Mouse (Mus musculus) cerebellum, adult 18-20 months (tissue): ENCODE measurements around the gene Slc10a7.
"Not testable (repeated sequence)": the region's sequence is repeated elsewhere in the genome, so short reads cannot be mapped to it uniquely, and the experiment has no call there.

Source experiments
- DNase-seq, 2 experiments: peaks; one replicate each; pipeline ENCODE4 v3.0.0; 2021

The Slc10a7 gene

DNA sequence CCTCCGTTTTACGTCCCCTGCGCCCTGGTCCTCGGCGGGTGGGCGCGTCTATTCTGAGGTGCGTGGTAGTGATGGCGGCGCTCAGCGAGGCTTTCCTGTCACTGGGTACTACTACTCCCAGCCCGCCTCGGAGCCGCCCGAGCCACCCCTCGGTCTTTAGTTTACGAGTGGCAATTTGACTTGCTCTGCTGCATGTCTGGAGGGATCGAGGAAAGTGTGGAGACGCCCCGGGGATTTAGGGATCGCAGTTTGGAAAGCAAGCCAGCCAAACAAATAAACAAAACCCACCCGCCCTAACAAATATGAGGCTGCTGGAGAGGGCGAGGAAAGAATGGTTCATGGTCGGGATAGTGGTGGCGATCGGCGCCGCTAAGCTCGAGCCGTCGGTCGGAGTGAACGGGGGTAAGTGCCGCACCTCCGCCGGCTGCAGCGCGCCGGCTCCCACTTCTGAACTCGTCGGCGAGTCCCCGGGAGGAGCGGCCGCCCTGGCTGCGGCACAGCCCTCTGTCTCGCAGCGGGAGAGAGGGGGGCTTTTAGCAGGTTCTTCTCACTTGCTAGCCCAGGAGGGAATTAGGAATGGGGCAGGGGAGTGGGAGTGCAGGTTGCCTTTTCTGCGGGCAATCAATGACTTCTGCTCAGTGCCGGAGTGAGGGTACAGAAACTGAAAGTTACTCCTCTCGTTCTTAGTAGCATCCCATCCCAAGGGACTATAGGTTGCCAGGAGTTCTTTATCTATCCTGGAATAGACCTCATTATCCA, at the start of gene Slc10a7:
TSS of gene Slc10a7 (plus strand) at position 74 of the 759 bp plus-strand sequence.
- DNase-seq = peak; percentile 87 to 90

DNA sequence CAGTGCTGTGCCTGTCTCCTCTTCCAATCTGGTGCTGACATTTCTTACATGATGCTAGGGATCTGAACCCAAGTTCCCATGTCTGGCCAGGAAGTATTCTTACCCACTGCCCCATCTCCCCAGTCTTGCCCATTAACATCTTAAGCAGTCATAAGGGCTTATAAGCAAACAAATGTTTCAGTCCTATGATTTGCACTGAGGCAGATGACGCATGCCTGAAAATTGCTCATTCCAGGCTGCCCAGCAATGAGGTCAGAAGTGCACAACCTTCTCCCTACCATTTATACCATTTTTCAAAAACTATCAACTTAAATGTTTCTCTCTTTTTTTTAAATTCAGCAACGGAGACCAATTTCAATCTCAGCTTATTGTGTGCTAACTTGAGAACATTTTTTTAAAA, 45.2 kb upstream of the Slc10a7 start:
- DNase-seq = no peak

DNA sequence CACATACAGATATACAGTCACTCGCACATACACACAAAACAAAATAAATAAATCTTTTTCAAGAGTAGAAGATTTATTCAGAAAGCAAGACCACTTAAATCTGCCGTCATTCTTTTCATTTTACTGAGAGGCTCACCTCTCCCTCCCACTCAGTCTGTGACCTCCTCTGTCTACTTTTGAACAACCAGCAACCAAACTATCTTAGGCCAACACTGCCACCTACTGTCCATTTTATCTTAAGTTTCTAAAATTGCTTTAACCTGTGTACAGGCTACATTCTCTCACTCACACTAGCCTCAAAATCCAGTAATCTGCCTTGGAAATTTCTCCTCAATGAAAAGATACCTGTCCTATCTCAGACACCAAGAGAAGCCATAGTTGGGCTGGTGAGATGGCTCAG, 41.3 kb upstream of the Slc10a7 start:
- no peak for DNase-seq

DNA sequence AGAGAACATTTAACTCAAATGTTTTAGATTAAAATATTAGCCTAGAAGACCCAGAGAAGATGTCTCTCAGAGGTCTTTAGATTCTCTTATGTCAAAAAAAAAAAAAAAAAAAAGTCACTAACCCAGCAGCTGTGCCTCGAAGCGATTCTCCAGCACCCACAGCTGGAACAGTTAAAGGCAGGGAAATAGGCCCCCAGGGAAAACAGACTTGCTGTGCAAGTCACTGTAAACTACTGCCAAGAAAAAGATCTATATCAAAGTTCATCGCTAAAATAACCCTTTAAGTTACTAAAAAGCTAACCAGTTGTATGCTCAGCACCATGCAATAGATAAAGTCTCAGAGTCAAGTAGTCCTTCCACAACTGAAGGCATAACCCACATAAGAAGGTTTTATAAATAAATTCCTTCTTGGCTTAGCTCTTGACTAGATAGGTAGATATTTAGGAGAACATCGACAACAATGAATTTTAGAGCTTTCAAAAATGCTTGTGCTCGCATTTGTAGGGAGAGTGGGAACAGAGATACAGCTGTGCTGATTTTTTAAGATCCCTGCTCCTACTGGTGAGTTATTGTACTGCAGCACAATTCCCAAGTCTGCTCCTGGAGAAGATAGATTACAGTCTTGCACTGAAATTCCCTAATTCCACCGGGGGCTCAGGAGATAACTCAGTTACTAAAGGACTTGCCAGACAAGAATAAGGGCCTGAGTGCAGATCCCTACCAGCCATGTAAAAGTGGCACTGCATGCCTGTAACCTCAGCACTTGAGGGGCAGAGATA, 31.9 kb upstream of the Slc10a7 start:
- DNase-seq = no peak

DNA sequence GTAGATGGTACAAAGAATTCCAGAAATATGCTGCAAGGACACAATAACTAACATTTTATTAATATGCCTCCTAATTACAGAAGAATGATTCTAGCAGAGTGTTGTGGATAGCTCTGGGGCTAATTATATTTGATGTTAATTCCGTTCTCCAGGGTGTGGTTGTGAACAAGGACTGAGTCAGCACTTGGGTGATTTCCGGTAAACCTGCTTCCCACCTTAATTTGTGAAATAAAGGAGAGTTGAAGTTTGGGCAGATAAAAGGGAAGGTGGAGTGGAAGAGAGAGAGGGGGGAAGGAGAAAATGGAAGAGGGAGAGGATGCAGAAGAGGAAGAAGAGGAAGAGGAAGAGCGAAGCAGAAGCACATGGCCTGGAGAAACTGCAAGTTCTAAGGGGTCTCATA, 19.4 kb upstream of the Slc10a7 start:
- DNase-seq = no peak

DNA sequence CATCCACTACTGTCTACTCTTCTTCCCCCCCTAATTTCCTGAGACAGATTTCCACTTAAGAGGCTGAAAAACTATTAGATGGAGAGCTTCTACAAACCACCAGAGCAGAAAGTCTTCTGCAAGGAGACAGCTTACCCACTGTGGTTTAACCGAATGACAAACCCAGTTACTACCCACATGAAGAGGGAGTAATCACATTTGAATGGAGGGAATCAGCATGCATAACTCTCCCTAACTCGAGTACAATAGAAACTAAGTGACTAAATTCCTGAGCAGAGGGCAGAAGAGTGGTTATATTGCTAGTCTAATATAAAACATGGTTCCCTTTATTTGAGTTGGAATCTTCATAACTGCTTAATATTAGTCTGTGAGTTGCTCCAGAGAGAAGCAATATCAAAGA, 16.1 kb upstream of the Slc10a7 start:
- no peak for DNase-seq

DNA sequence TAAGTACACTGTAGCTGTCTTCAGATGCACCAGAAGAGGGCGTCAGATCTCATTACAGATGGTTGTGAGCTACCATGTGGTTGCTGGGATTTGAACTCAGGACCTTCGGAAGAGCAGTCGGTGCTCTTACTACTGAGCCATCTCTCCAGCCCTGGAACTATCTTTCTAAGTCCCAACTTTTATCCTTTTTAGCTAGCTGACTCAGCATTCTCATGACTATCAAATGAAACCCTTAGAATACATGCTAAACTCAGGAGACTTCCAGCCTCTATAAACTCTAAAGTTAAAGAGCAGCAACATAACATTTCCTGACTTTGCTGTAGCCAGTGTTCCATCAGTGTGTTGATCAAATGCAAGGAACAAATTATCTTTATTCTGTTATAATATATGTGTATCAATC, 12.9 kb upstream of the Slc10a7 start:
- not testable (repeated sequence) for DNase-seq

DNA sequence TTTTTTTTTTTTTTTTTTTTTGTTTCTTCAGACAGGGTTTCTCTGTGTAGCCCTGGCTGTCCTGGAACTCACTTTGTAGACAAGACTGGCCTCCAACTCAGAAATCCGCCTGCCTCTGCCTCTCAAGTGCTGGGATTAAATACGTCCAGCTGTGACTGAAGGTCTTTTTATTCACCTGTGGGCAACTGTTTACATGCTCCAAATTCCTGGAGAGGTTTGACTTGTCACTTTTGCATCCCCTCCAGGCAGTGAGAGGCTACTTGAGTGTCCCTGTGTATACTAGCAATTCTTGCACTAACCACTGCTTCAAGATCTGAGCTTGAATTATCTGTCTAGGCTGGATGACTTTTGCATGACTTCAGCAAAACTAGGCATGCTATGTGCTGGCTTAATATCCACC, 6.4 kb upstream of the Slc10a7 start:
- no peak for DNase-seq

DNA sequence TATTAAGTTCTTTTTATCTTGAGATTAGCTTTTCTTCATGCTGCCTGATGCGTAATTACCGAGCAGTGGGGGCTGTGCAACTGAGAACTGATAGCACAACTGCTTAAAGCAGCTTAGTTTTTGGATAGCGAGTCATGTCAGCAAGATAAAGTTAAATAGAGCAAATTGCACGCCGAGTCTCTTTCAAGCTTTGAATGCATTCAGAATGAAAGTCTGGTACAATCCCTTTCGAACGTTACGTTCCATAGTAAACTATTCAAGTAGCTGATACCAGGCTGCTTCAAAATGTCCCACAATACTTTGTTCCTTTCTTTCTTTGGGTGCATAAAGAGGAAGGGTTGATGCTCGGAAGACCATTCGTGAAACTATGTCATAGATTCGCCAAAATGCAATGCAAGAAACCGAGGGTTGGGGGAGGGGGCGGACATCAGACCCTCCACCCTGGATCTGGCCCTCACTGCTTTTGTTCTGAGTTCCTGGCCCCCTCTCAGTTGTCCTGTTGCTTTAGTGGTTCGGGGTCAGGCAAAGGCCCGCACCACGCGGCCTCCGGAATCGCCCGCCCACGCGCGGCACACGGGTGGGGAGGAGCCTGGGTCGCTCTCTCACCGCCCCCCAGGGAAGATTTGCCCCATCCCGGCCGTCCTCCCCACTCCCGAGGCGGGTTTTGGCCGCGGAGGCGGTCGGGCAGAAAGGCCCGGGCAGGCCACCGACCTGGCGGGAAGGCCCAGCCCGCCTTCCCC, 997 bp upstream of the Slc10a7 start:
- peak; percentile 10 to 56 for DNase-seq

DNA sequence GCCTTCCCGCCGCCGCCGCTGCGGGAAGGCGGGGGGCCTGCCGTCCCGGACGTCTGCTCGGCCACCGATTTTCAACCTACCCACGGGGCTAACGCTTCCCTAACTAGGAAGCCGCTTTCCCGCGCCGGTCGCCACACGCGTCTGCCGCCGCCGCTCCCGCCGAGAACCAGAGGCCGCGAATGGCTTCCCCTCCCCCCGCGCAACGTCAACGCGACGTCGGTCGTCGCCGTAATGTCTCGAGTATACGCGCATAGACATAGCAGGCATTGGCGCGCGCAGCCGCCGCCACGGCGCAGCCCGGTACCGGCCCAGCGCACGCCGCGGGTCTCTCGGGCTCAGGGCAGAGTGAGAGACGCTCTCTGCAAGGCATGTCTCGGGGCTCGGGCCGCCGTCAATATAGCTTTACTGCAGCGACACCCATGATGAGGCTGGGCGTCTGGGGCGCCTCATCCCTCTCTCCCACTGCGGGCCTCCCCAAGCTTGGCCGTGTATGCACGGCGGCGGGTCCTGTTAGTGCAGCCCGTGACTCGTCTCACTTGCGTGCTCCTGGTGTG, 350 bp upstream of the Slc10a7 start, which contains the start of gene Rbmxl1:
TSS of gene Rbmxl1 (minus strand) at position 180 of the 554 bp plus-strand sequence.
- peak; percentile 89 to 95 for DNase-seq

DNA sequence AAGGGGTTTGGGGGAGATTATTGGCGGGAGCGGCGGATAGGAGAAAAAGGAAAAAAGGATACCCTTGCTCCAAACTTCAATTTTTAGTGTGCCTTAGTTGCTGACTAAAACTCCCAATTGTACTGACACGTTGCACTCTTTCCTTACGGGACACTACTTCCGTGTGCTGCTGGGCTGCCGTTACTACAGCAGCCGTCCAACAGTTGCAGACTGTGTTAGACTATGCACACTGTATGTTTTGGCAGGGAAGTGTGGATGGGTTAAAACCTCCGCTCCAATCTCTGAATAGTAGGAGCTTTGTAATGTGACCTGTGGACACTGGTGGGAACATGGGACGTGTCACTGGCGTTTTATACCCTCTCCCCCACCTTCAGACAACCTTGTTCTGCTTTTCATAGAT, 948 bp downstream of the Slc10a7 start:
- peak in 1 of 2 experiments; percentile 8 for DNase-seq

DNA sequence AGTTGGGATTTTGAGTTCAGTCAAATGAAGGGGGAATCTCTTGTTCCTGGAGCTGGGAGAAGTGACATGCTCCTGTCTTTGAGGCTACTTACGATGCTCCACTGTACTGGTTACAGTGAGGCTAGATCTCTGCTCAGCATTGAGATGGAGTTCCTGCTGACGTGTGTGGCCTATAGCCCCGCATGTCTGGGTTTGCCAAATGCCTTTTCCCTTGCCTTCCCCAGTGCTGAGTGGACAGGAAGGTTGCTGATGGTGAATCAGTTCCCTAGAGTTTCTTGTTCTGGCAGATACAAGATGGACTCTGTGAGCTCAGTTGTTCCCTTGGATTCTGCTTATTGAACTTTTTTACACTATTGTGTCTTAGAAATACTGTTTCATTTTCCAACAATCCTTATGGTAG, 1.8 kb downstream of the Slc10a7 start:
- DNase-seq = no peak

DNA sequence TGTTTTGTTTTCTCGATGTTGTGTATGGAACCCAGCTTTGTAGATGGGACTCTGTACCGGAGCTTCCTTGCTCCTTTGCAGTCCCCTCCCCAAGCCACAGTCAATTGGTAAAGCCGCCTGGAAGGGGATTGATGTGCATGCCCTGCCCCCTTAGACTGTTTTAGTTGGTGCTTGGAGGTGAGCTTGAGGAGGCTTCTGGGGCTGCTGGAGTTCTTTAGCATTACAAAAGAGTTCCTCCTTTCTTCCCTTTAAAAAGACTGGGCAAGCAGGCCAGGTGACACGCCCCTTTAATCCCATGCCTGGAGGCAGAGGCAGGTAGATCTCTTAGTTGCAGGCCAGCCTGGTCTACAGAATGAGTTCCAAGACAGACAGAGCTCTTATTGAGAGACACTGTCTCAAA, 4.0 kb downstream of the Slc10a7 start:
- DNase-seq = no peak

DNA sequence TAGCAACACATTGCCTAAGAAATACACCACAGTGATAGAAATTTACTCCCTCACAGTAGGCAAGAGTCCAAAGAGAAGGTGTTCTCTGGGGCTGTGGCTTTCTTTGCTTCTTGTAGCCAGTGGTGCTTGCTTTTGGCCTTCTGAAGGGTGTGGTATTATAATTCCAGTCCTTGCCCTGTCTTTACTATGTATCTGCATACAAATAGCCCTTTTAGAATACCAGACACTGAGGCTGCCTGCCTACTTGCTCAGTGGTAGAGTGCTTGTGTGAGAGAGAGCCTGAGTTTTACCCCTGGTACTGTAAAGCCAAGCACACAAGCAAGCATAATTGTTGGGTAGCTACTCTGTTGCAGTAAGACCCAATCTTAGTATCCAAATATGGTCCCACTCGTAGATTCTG, 5.6 kb downstream of the Slc10a7 start:
- no peak for DNase-seq

DNA sequence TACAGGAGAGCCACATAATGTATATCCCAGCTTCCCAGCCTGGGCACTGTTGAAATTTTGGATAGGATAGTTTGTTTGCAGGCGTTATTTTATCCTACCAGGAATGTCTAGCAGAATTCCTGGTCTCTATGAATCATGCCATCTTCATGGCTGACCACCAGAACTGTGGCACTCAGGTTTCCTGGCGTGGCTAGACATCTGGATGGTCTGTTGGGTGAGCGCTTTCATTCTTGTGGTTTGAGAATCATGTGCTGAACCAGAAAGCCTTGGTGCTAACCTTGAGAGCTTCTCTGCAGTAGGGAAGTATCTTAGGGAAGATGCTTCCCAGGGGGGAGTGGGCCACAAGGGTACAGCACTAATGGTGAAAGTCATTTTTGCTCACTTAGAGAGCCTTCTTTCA, 6.0 kb downstream of the Slc10a7 start:
- DNase-seq = no peak

DNA sequence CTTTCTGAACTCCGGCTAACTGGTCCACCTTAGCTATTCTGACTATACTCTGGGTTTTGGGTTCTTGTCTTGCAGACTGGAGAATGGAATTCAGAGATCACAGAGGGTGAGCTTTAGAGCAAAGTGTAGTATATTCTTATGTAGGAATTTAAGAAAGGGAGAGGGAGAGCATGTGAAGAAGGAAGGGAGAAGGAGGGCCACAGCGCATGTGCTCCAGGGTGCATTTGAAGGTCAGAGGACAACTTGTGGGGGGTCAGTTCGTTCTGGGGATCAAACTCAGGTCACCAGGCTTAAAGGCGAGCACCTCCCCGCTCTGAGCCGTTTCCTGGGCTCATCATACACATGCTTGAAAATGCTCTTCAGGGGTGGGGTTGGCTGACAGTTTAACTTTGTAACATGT, 24.8 kb downstream of the Slc10a7 start:
- DNase-seq = no peak

DNA sequence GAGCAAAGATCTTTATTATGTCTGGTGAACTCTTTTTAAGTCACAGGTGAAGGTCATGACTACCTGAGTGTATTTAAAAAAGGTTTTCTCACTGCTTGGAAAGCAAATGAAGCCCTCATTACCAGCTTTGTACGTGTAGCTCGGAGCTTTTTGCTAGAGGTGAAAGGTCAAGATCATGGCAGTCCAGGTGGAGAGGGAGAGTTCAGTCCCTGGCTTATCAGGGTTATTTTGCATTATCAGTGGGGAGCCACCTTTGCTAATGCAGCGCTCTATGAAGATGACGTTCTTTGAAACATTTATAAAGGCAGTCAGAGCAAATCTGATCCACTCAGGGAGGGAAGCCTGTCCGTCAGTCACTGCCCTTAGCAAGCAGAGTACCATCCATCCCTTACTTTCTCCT, 27.6 kb downstream of the Slc10a7 start:
- DNase-seq = no peak

DNA sequence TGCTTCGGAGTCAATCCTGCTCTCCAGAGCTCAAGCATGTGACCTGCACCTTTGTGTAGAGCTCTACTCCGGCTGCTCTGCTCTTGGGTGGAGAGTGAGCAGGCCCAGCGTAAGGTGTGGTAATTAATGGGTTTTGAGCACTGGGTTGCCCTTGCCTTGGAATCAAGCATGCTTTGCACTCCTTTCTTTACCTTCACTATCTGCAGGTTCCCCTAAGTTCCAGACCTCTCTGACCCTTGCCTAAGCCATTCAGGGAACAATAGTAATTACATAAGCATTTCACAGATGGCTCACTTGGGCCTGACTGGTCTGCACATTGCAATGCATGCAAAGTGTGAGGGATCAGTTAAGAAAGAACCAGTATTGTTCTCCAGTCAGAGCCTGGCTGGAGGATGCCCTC, 28.6 kb downstream of the Slc10a7 start:
- no peak for DNase-seq

DNA sequence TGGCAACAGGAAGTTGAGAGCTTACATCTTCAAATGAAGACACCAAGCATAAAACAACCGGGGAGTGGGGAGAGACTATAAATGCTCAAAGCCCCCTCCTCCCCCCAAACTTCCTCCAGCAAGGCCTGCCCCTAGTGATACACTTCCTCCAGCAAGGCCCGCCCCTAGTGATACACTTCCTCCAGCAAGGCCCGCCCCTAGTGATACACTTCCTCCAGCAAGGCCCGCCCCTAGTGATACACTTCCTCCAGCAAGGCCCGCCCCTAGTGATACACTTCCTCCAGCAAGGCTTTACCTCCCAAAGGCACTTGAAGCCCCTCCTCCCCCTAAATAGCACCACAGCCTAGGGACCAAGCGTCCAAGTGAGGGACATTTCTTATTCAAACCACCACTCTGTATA, 33.5 kb downstream of the Slc10a7 start:
- not testable (repeated sequence) for DNase-seq

DNA sequence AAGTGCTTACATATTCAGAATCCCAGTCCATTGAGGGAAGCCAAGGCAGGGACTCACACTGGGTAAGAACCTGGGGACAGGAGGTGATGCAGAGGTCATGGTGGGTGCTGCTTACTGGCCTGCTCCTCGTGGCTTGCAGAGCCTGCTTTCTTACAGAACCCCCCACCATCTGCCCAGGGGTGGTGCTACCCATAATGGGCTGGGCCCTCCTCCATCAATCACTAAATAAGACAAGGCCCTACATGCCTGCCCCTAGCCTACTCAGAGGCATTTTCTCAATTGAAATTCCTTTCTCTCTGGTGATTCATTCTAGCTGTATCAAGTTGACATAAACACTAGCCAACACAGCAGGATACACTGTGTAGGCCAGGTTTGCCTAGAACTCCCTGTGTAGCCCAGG, 34.5 kb downstream of the Slc10a7 start:
- DNase-seq = no peak

DNA sequence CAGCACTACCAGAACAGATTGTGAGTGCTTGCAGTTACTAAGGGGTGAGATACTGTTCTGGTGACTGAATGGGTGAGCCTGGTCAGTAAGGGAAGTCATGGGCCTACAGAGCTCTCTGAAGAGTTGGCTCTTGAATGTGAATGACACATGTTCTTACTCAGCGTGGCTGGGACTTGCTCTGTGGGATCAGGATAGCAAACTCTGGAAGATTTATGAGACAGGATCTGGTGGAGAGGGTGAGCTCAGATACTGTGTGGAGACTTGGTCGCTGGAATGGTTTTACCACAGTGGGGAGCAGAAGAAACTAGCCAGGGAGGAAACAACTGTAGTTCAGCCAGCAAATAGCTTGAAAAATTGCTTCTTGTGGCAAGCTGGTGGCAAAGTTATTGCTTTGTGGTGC, 35.4 kb downstream of the Slc10a7 start:
- DNase-seq = no peak

DNA sequence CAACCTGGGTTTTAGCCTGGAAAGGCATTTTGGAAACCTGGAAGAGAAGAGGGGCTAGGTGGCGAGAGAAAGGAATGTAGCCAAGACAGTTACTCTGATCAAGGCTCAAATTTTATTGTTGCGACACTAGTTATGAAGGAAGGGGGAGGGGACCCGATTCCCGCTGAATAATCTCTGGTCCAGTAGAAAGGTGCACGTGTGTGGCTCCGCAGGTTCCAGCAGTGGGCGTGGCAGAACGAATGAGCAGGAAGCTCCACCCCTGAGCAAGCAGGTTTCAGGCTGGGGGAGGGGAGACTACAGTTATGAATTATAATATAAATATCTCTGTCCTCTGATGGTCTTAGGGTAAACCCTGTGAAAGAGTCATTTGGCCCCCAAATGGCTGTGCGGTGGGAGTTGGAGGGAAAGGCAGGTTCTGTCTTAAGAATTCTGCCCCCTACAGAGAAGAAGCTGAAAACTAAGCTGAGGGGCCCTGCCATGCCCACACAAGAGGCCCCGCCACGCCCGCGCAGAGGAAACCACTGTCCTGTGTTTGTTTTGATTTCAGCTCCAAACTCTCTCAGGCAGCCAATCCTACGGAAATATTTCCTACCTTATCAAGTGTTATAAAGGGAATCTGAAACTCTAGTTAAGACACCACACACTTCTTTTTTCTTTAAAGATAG, 36.1 kb downstream of the Slc10a7 start:
- not testable (repeated sequence) for DNase-seq
